Mouse (Mus musculus) limb, embryonic 12.5 days (tissue): Measurements from ENCODE around the gene Mbd3. TPM values are rescaled to one million over a fixed set of nuclear protein-coding genes. Genes with fewer than 3 reads are reported as not detected.
A peak's percentile ranks its signal among the peaks of the same experiment; 100 is the strongest.

Source experiments
- ATAC-seq: fragments of 200-750 bp; cut with Nextera tagmentation; 2 replicates; pipeline ENCODE4 v1.8.0; 2017; ENCODE audit warnings: low read depth, moderate TSS enrichment; ENCODE audit not compliant: insufficient number of reproducible peaks, insufficient read depth, low FRiP score, low TSS enrichment
- H3K27ac ChIP-seq: fragments of 300-500 bp; sonication (generic); 2 replicates; pipeline ENCODE4 v1.5.1; 2016; ENCODE audit warnings: mild to moderate bottlenecking, moderate library complexity
- H3K27me3 ChIP-seq: fragments of 300-500 bp; sonication (generic); 2 replicates; pipeline ENCODE4 v1.6.1; 2016; ENCODE audit warnings: mild to moderate bottlenecking, moderate library complexity
- H3K36me3 ChIP-seq: fragments of 300-500 bp; sonication (generic); 2 replicates; pipeline ENCODE4 v1.6.1; 2016; ENCODE audit warnings: mild to moderate bottlenecking, moderate library complexity
- H3K4me1 ChIP-seq: fragments of 300-500 bp; sonication (generic); replicated peaks from 2 replicates; pipeline ENCODE4 v1.6.1; 2016
- H3K4me2 ChIP-seq: fragments of 300-500 bp; sonication (generic); 2 replicates; pipeline ENCODE4 v1.6.1; 2016; ENCODE audit warnings: mild to moderate bottlenecking, moderate library complexity
- H3K4me3 ChIP-seq: fragments of 300-500 bp; sonication (generic); replicated peaks from 2 replicates; pipeline ENCODE4 v1.5.1; 2016; ENCODE audit warnings: mild to moderate bottlenecking
- H3K9ac ChIP-seq: fragments of 300-500 bp; sonication (generic); replicated peaks from 2 replicates; pipeline ENCODE4 v1.6.1; 2016; ENCODE audit warnings: mild to moderate bottlenecking, moderate library complexity
- H3K9me3 ChIP-seq: fragments of 300-500 bp; sonication (generic); 2 replicates; pipeline ENCODE4 v1.6.1; 2016; ENCODE audit warnings: mild to moderate bottlenecking, moderate library complexity
- WGBS: fragments of 180-500 bp; shearing (Covaris S2); methylation state at CpG from one replicate; pipeline ENCODE4 v1.1.7; 2016; 5-methylcytosine and 5-hydroxymethylcytosine counted together
- polyA plus RNA-seq: library from polyadenylated mRNA; unstranded; fragments of >200 nt; fragmentation: Nextera tagmentation; extraction: Ambion mirVana; gene quantifications from 2 replicates; pipeline ENCODE4 v1.2.1, GENCODE M21; 2016

Gene Mbd3
- polyA plus RNA-seq, 1 experiment from 2014 or later: 364 TPM

DNA sequence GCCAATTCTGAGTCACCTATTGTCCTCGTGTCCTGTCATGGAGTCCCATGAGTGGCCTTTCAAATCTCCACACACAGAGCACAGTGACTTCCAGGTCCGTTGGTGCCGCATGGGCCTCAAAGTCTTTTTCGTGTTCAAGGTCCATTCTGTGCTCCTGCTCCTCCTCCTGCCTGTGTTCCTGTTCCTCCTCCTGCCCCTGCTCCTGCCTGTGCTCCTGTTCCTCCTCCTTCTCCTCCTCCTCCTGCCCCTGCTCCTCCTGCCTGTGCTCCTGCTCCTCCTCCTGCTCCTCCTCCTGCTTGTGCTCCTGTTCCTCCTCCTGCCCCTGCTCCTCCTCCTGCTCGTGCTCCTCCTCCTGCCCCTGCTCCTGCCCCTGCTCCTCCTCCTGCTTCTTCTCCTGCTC, 31.4 kb downstream of the Mbd3 start:
- Histone ChIP-seq H3K36me3 (no peaks in the 10 kb centered on the region), H3K27me3 (peaks cover 18% of the 10 kb centered on the region), H3K4me2 (no peak overlapping the region), H3K4me1 (peaks cover 8% of the 10 kb centered on the region; the same call in 1 of the 2 replicates), H3K9ac (no peak overlapping the region), H3K9me3 (no peaks in the 10 kb centered on the region), H3K4me3 (no peak overlapping the region), H3K27ac (no peak overlapping the region)
- ATAC-seq: no peak
- WGBS: 70% methylated on average over 5 of the region's 5 CpGs

DNA sequence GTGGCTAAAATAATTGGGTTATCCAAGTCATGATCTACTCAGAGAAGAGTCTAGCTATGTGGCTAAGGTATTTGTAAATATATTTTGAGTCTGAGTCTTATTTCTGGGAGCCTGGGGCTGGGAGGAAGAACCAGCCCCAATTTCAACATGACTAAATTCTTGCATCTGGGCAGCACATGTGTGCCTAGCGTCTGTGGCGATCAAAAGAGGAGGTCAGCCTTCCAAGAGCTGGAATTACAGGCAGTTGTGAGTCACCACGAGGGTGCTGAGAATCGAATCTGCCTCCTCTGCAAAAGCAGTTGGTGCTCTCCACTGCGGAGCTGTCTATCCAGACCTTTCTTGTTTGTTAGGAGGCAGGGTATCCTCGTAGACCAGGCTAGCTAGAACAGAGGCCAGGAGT, 33.6 kb downstream of the Mbd3 start:
- Histone ChIP-seq H3K36me3 (no peaks in the 10 kb centered on the region), H3K4me3 (no peak overlapping the region), H3K27ac (no peak overlapping the region), H3K4me1 (no peaks in the 10 kb centered on the region), H3K9me3 (0 out of 2 replicates have a peak, but pooled peaks cover 6% of the 10 kb centered on the region), H3K9ac (no peak overlapping the region), H3K4me2 (no peak overlapping the region), H3K27me3 (peaks cover 30% of the 10 kb centered on the region)
- WGBS: 50% methylated on average over 6 of the region's 6 CpGs
- ATAC-seq: no peak

DNA sequence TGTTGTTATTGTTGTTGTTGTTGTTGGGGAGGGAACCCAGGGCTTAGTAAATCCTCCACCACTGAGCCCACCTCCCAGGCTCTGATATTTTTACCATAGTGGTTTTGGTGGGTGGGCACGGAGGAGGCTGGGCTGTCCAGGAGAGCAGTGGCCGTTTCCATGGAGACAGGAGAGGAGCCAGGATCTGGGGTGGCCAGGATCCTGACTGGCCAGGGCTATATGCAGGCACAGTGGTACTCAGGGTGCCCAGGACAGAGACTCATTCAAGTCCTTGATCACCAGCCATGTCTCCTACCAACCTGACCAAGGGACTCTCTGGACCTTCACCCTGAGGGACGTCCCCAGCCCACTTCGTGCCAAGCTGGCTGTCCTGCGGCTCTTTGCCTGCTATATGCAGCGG, 35.6 kb downstream of the Mbd3 start:
- no peaks in the 10 kb centered on the region for H3K36me3 ChIP-seq
- no peak for ATAC-seq
- H3K9ac ChIP-seq: no peak overlapping the region
- 31% methylated on average over 6 of the region's 6 CpGs for WGBS
- H3K9me3 ChIP-seq: 0 out of 2 replicates have a peak, but pooled peaks cover 6% of the 10 kb centered on the region
- no peaks in the 10 kb centered on the region for H3K4me1 ChIP-seq
- no peak overlapping the region for H3K4me2 ChIP-seq
- H3K27me3 ChIP-seq: peaks cover 50% of the 10 kb centered on the region
- H3K27ac ChIP-seq: no peak overlapping the region
- H3K4me3 ChIP-seq: no peak overlapping the region

DNA sequence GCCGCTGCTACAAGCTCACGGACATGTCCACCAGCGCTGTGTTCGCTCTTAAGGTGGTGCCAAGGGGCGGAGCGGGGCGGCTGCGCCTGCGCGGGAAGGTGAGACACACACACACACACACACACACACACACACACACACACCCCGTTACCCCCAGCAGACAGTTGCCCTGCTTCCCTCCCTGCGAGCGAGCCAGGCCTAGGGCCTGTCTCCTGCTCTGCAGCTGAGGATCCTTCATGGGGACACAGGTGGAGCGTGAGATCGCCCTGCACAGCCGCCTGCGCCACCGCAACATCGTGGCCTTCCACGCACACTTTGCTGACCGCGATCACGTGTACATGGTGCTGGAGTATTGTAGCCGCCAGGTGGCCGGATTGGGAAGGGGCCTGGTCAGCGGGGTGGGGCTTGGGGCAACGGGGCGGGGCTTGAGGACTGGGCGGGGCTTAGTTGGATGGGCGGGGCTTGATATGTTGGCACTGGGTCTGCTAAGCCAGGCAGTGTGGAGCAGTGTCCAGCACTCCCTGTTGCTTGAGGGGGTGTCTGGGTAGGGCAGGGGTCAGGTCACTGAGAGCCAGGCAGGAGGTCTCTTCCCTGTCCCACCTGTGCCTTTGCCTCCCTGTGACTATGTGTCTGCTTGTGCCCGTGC, 41.2 kb downstream of the Mbd3 start:
- Histone ChIP-seq H3K27ac (no peak overlapping the region), H3K4me3 (peak overlapping the region; percentile 32), H3K4me1 (peaks cover 22% of the 10 kb centered on the region), H3K4me2 (peak overlapping the region; percentile 53), H3K36me3 (no peaks in the 10 kb centered on the region), H3K27me3 (peaks cover 90% of the 10 kb centered on the region), H3K9ac (no peak overlapping the region; the same call in 1 of the 2 replicates), H3K9me3 (0 out of 2 replicates have a peak, but pooled peaks cover 6% of the 10 kb centered on the region)
- 0 out of 2 replicates have a peak, but pooled peaks have one; percentile 13 for ATAC-seq
- WGBS: 7% methylated on average over 28 of the region's 31 CpGs

DNA sequence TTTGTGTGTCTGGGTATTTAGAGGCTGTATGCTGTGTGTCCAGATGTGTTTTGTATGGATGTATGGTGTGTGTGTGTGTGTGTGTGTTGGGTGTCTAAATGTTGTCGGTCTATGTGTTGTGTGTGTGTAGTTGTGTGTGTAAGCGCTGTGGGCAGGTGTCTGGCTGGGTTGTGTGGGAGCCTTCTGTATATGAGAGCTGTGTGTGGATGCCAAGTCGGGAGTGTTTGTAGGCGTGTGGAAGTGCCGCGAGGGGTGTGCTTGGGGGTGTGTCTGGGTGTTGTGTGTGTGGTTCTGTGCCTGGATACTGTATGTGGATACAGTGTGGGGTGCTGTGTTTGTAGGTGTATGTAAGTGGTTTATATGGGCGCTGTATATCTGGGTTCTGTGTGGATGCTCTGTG, 42.0 kb downstream of the Mbd3 start:
- 37% methylated on average over 7 of the region's 7 CpGs for WGBS
- H3K36me3 ChIP-seq: no peaks in the 10 kb centered on the region

DNA sequence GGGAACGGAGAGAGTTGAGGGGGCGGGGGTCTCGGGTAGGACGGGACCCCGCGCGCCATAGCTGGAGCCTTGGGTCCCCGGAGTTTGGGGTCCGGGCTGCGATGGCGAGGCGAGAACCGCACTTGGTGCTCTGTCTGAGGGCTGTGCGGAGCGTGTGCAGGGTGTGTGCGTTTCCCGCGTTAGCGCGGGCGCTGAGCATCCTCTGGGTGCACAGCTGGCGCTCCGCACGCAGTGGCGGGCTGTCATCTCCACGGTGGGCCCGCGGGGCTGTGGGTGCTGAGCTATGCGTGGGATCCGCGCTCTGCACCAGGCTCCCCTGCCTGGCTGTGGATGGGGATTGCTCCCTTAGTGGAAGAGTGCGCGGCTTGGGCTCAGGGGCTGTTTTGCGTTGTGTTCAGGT, 42.6 kb downstream of the Mbd3 start:
- Histone ChIP-seq H3K27ac (no peak overlapping the region), H3K4me1 (peaks cover 22% of the 10 kb centered on the region), H3K36me3 (no peaks in the 10 kb centered on the region), H3K4me2 (peak overlapping the region; percentile 78), H3K9me3 (no peaks in the 10 kb centered on the region), H3K4me3 (peak overlapping the region; percentile 46), H3K27me3 (peaks cover 95% of the 10 kb centered on the region), H3K9ac (peak overlapping the region; percentile 50)
- 3% methylated on average over 34 of the region's 34 CpGs for WGBS
- no peak for ATAC-seq

More for the DNA sequence above, 42.0 kb downstream of the Mbd3 start:
- Histone ChIP-seq H3K4me2 (peak overlapping the region; percentile 78), H3K27ac (no peak overlapping the region), H3K4me1 (peaks cover 22% of the 10 kb centered on the region), H3K27me3 (peaks cover 90% of the 10 kb centered on the region), H3K9me3 (0 out of 2 replicates have a peak, but pooled peaks cover 4% of the 10 kb centered on the region), H3K9ac (no peak overlapping the region), H3K4me3 (peak overlapping the region; percentile 46)
- ATAC-seq: no peak

DNA sequence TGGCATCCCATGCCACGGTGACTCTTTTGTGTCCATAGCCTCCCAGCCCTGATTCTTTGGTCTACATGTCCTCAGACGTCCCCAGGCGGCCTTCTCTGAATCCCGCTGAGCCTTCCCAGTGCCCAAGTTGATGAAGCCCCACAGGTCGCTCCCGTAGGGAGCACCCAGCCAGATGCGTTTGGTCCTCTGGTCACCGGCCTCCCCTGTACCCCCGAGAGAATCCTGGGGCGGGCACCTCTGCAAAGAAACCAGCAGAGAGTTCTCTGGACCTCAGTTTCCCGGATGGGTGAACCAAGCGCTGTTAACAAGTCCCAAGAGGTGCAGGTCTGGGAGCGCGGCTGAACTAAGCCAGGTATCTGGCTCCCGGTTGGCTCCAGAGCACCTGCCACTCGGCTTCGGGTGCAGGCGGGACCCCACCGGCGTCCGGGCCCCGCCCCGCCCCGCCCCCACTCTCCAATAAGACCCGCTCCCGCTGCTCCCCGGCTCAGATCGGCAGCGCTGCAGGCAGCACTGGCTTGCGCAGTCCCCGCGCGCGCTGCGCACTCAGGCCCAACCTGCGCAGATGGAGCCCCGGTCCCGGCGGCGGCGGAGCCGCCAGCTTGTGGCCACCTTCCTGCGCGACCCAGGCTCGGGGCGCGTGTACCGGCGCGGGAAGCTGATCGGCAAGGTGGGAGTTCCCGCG, 43.2 kb downstream of the Mbd3 start, which contains the start of gene Plk5:
Plk5 (plus strand) TSS at position 459 of the 682 bp plus-strand sequence.
- peaks cover 100% of the 10 kb centered on the region for H3K27me3 ChIP-seq
- H3K9me3 ChIP-seq: no peaks in the 10 kb centered on the region
- WGBS: 2% methylated on average over 53 of the region's 53 CpGs
- H3K9ac ChIP-seq: peak within 1 kb of the TSS; percentile 50
- no peaks in the 10 kb centered on the region for H3K36me3 ChIP-seq
- H3K4me1 ChIP-seq: peaks cover 22% of the 10 kb centered on the region
- H3K4me3 ChIP-seq: peak within 1 kb of the TSS; percentile 46
- H3K4me2 ChIP-seq: peak within 1 kb of the TSS; percentile 78
- ATAC-seq: no peak
- no peak within 1 kb of the TSS for H3K27ac ChIP-seq

DNA sequence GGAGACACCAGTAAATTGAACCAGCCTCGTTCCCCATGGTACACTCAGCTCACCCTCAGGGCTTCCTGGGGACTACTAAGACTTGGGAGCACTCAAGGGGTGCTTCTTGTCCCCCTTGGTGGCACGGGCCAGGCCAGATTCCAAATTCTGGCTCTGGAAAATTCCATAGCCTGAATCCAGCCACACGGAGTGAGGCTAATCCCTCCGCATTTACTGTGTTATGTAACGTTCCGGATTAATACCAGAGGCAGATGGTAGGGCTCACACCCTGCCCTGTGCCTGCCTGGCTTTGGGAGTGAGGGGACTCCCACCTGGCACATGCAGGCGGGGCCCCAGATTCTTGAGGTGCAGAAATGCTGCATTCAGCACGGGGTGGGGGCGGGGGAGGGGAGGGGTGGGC, 43.9 kb downstream of the Mbd3 start:
- Histone ChIP-seq H3K4me3 (no peak overlapping the region), H3K4me2 (no peak overlapping the region), H3K36me3 (no peaks in the 10 kb centered on the region), H3K9ac (no peak overlapping the region), H3K4me1 (peaks cover 22% of the 10 kb centered on the region), H3K27ac (no peak overlapping the region), H3K27me3 (peaks cover 100% of the 10 kb centered on the region), H3K9me3 (no peaks in the 10 kb centered on the region)
- WGBS: 10% methylated on average over 9 of the region's 9 CpGs
- ATAC-seq: no peak

DNA sequence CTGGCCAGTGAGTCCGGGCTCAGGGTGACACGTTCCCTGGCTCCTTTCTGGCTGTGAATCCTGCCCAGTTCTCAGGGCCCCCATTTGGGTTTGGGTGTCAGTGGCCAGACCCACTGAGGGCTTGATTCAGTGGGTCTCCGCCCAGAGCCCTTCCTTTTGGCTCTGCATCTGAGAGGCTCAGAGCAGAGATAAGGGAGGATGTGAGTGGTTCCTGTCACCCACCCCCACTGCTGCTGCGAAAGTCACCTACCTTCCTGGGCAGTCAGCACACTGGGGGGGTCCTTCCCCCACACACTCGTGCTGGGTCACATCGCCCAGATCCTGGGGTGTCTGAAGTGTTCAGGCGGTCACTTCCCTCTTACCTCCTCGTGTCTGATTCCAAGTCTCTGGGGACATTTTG, 46.6 kb downstream of the Mbd3 start:
- 64% methylated on average over 8 of the region's 8 CpGs for WGBS
- peaks cover 34% of the 10 kb centered on the region for H3K4me1 ChIP-seq
- H3K9ac ChIP-seq: no peak overlapping the region
- no peak for ATAC-seq
- H3K27me3 ChIP-seq: peaks cover 100% of the 10 kb centered on the region
- no peak overlapping the region for H3K4me2 ChIP-seq
- no peak overlapping the region for H3K27ac ChIP-seq
- H3K9me3 ChIP-seq: no peaks in the 10 kb centered on the region
- no peak overlapping the region for H3K4me3 ChIP-seq
- no peaks in the 10 kb centered on the region for H3K36me3 ChIP-seq

DNA sequence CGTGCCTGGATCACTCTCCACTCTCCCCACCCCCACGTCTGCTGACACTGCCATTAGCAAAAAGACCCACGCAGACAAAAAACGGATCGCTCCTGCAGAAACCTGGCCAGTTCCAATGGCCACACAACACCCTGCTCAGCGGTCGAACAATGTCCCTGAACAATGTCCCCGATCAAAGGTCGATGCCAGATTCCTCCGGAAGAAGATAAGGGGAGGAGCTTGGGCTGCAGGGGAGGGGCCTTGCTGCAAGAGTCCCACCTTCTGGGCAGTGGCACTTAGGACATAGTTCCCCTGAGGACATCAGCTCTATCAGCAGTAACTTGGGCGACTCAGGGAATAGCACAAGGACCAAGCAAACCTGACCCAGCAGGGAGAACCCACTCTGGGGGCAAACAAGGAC, 47.5 kb downstream of the Mbd3 start:
- Histone ChIP-seq H3K4me2 (no peak overlapping the region), H3K27me3 (peaks cover 100% of the 10 kb centered on the region), H3K27ac (no peak overlapping the region), H3K4me3 (no peak overlapping the region), H3K4me1 (peaks cover 28% of the 10 kb centered on the region), H3K36me3 (no peaks in the 10 kb centered on the region), H3K9ac (no peak overlapping the region), H3K9me3 (no peaks in the 10 kb centered on the region)
- WGBS: 29% methylated on average over 11 of the region's 11 CpGs
- ATAC-seq: no peak

DNA sequence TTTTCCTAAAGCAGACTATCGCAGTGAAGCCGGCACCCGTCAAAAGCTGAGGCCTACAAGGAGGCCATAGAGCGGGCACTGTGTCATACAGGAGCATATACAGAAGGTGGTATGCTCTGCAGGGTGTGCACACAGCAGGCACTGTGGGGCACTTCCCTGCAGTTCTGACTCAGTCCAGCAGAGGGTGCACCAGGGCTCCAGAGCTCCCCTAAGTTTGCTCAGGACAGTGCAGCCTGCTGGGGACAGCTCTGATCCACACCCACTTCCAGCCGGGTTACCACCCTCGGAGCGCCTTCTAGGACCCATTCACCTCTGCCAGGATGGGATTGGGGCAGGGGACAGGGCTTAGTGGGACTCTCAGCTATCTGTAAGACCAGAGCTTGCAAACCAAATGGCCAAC, 49.1 kb downstream of the Mbd3 start:
- no peaks in the 10 kb centered on the region for H3K36me3 ChIP-seq
- WGBS: 6% methylated on average over 7 of the region's 7 CpGs
- no peak overlapping the region for H3K27ac ChIP-seq
- H3K27me3 ChIP-seq: peaks cover 100% of the 10 kb centered on the region
- no peak overlapping the region for H3K4me2 ChIP-seq
- peaks cover 19% of the 10 kb centered on the region for H3K4me1 ChIP-seq
- H3K9ac ChIP-seq: no peak overlapping the region
- no peaks in the 10 kb centered on the region for H3K9me3 ChIP-seq
- H3K4me3 ChIP-seq: no peak overlapping the region
- ATAC-seq: peak; percentile 38; the same call in 1 of the 2 replicates
